Mouse (Mus musculus): ENCODE measurements around the gene Cpox.
"Not testable (repeated sequence)": the region's sequence is repeated elsewhere in the genome, so short reads cannot be mapped to it uniquely, and the experiment has no call there.

Cpox gene

GRCm38 (mm10) chr16:58669917-58670630 is at the start of gene Cpox:
TSS of gene Cpox (plus strand) at chr16:58670292.
- peak; percentile 71 for DNase-seq (ENCODE audit: low read depth, low spot score)

GRCm38 (mm10) chr16:58622377-58622776 is 47.7 kb upstream of the Cpox start:
- DNase-seq (ENCODE audit: low read depth, low spot score): no peak

GRCm38 (mm10) chr16:58623114-58623513 is 47.0 kb upstream of the Cpox start:
- DNase-seq (ENCODE audit: low read depth, low spot score): no peak

DNA sequence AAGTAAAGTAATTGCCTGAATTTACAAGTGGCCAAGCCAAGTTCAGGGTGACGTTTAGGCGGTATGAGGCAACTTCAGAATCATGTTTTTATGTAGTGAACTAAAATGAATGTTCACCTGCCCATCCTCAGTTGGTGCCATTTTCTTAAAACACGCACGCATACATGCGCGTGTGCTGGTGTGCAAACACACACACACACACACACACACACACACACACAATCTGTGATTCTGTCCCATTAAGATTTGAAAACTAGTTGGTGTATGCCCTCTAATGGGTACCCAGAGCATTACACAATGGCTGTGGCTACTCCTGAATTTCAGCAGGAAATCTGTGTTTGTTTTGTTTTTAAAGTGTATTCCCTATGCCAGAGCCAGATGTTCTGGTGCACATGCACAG is 46.1 kb upstream of the Cpox start:
- no peak for DNase-seq (ENCODE audit: low read depth, low spot score)

DNA sequence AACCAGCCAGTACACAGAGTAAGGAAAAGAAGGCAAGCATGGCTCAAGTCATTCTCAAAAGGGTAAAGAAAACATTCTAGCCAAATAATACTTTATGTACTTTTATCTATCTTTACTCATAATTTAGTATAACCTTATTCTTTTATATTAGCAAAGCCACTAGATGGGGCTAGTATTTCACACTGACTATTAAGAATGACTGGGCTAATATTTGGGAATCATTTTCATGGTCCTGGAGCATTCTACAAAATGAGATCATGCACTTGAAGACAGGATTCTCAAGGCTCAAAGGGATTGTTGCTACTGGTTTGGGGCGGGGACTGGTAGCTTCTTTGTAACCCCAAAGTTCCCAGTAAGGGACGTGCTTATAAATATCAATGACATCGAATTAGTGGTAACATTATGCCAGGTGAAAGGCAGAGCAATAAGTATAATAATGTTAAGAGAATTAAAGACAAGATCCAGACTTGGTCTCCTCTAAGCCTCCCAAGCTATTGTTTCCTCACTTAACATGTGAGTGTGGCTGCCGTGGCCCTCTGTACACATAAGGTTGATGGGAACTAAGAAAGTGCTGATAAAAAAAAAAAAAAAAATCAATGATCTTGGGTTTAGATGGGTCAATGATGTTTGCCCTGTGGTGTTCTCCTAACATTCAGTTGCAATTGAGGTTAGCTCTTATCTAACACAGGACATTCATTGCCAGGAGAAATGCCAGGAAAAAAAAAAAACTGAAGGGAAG is 42.3 kb upstream of the Cpox start:
- DNase-seq (ENCODE audit: low read depth, low spot score): no peak

- no peak for DNase-seq (ENCODE audit: low read depth, low spot score)
Observed at GRCm38 (mm10) chr16:58628336-58628680, 41.8 kb upstream of the Cpox start.

DNA sequence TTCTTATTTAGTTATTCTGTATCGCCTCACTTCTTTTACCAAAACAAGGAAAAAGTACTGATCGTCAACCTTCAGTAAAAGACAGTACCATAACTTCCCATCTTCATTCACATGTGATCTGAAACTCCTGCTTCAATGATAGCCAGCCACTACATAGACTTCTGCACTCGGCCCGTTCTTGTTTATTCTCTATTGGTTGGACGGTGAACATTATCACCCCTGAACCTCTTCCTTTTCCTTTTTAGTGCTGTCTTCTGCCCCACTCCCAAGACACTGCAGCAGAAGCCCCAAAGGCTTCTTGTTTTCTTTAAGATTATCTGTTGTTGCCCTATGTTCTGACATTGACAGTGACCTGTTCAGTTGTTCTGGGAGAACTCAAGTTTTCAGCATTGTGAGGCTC is 41.1 kb upstream of the Cpox start:
- no peak for DNase-seq (ENCODE audit: low read depth, low spot score)

DNA sequence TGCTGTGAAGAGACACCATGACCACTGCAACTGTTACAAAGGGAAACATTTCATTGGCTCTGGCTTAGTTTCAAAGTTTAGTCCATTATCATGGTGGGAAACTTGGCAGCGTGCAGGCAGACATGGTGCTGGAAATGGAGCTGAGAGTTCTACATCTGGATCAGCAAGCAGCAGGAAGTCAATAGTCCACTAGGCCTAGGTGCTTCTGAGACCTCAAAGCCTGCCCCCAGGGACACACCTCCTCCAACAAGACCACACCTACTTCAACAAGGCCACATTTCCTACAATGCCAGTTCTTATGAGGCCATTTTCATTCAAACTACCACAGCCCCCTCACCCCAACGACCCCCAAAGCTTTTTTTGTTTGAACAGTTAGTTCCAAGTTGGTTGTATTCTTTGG is 40.4 kb upstream of the Cpox start:
- no peak for DNase-seq (ENCODE audit: low read depth, low spot score)

DNA sequence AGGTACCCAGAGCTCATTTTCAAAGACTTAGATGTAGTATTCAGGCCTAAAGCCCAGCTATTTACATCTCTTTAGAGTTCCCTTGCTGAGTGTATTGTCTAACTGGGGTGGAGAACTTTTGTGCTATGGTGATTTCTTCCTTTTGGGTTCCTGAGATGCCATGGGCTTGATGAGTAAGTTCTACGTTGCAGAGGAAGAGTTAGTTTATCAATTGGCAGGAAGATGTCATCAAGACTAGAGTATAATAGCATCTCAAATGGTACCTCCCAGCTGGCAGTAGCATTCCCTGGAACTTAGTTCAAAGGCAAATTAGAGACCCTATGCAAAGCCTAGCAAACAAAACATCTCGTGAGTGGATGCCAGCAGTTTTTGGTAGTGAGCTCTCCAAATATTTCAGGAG is 34.2 kb upstream of the Cpox start:
- no peak for DNase-seq (ENCODE audit: low read depth, low spot score)

- DNase-seq (ENCODE audit: low read depth, low spot score): no peak
Observed at GRCm38 (mm10) chr16:58637448-58637847, 32.6 kb upstream of the Cpox start.

GRCm38 (mm10) chr16:58638016-58638415 is 32.1 kb upstream of the Cpox start:
- no peak for DNase-seq (ENCODE audit: low read depth, low spot score)

DNA sequence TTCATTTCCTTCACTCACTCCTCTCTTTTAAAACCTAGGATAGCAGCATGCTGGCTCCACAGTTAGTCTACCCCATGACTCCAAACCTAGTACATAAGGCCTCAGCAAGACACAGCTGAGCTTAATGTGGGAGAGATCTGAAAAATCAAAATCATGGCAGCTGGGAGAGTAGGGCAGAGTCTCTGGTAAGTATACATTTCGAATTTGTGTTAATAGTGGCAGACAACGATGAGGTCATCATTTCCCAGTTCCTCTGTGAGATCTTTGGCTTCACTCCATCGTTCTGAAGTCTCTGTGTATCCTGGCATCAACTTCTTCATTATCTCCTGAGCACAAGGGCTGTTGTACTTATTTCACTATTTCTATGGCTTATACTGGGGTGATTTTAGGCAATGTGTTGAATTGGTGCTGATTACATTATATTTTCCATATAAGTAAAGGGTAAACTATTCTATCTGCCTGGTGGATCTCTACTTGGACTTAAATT is 31.4 kb upstream of the Cpox start, which contains the start of gene E330017A01Rik:
TSS of gene E330017A01Rik (minus strand) at position 51 of the 487 bp plus-strand sequence.
- no peak for DNase-seq (ENCODE audit: low read depth, low spot score)

DNA sequence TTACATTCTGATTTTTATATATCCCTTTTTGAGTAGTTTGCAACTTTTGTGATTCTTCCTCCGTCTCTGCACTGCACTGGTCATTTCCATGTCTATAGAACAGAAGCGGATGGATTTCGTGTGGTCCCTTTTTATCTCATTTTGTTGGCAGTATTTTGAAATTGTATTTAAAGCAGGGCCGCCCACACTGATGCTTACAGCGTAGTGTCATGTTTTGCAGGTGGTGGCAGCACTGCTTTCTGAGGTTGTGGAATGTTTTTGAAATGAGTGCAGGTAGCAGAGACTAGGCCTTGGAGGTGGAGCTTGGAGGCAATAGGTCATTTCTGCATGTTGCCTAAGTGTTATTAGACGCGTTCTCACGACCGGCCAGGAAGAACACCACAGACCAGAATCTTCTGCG is 20.1 kb upstream of the Cpox start:
- DNase-seq (ENCODE audit: low read depth, low spot score): no peak

- DNase-seq (ENCODE audit: low read depth, low spot score): no peak
Observed at GRCm38 (mm10) chr16:58655751-58656150, 14.3 kb upstream of the Cpox start.

DNA sequence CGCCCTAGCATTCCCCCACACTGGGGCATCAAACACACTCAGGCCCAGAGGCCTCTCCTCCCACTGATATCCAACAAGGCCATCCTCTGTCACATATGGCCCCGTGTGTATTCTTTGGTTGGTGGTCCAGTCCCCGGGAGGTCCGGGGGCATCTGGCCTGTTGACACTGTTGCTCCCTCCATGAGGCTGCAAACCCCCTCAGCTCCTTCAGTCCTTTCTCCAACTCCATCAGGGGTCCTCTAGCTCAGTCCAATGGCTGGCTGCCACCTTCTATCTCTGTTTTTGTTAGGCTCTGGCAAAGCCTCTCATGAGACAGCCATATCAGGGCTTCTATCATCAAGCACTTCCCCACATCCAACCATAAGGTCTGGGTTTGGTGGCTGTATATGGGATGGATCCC is 13.6 kb upstream of the Cpox start:
- DNase-seq (ENCODE audit: low read depth, low spot score): no peak

DNA sequence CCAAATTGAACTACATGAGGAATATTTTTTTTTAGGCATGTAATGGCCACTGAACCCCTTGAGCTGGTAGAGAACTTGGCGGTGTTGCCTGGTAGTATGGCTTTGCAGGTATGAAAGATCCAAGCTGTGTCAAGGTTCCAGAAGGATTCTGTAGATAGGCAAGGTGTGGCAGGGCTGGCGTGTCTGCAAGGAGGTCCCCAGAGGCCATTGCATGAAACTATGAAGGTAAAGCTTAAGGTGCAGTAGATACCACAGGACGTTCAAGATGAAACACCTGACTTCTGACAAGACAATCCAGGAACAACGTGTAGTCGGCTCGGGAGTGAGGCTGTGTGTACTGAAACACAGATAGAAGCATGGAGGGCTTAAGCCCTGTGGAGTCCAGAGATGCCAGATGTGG is 11.4 kb upstream of the Cpox start:
- DNase-seq (ENCODE audit: low read depth, low spot score): no peak

DNA sequence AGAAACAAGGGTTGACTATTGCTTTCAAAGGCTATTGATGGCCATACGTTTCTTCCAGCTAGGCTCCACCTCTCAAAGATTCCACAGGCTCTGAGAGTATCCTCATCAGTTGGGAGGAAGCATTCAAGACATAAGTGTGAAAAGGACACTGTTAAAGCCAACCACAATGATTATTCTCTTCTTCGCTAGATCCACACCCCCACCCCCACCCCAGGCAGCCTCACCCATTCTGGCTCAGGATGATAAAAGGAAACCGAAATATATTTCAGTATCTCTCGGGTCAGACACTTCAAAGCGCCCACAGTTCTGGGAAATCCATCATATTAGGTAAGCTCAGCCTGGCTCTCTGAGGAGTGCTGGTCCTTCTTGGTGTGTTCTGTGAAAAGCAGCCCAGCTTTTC is 8.3 kb upstream of the Cpox start:
- no peak for DNase-seq (ENCODE audit: low read depth, low spot score)

DNA sequence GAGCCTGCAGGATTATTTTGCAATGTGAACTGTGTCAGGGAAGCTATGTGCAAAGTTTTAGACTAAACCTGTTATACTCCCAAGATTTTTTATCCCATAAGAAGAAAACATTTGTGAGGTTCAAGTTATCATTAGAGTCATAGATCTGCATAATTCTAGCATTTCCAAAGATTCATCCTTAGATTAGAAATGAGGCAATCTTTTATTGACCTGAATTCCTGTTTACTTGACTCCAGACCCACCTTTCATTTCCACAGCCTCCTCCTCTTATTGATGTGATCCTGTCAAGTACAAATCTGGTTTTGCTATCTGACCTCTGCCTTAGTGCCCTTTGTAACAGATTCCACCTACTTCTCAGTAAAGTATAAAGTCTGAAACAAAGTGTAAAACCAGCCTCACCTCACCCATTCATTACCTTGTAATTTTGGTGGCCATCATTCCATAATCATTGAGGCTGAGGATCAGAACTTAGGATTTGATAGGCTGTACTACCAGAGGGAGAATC is 7.8 kb upstream of the Cpox start:
- DNase-seq (ENCODE audit: low read depth, low spot score): no peak

DNA sequence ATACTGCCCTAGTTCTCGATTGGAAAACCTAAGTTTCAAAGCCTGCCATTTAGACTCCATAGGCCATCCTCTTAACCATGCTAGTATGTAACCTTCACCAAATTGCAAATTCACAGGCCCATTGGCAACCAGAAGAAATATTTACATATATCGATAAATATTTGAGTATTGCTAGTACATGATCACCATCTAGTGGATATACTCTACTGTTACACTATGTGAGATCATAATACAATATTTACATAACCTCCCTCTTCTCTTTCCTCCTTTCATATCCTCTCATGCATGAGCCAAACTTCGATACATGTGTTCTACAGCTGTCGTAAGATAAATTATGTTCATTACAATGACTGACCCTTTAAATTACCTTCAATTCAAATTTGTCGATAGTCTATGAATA is 7.1 kb upstream of the Cpox start:
- DNase-seq (ENCODE audit: low read depth, low spot score): no peak

GRCm38 (mm10) chr16:58663816-58664215 is 6.3 kb upstream of the Cpox start:
- no peak for DNase-seq (ENCODE audit: low read depth, low spot score)

- DNase-seq (ENCODE audit: low read depth, low spot score): not testable (repeated sequence)
Observed at GRCm38 (mm10) chr16:58665137-58665536, 5.0 kb upstream of the Cpox start.

DNA sequence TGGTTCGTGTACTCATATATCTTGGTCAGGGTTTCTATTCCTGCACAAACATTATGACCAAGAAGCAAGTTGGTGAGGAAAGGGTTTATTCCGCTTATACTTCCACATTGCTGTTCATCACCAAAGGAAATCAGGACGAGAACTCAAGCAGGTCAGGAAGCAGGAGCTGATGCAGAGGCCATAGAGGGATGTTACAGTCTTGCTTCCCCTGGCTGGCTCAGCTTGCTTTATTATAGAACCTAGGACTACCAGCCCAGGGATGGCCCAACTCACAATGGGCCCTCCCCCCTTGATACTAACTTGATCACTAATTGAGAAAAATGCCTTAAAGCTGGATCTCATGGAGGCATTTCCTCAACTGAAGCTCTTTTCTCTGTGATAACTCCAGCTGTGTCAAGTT is 3.4 kb upstream of the Cpox start:
- DNase-seq (ENCODE audit: low read depth, low spot score): not testable (repeated sequence)

- no peak for DNase-seq (ENCODE audit: low read depth, low spot score)
Observed at GRCm38 (mm10) chr16:58668586-58668985, 1.5 kb upstream of the Cpox start.

Measured in brain, embryonic 18.5 days (tissue).